Mouse (Mus musculus) midbrain, postnatal 0 days (tissue): Measurements from ENCODE around the gene Gm7534. TPM values are rescaled to one million over a fixed set of nuclear protein-coding genes. Genes with fewer than 3 reads are reported as not detected.

Source experiments
- ATAC-seq: fragments of 200-750 bp; cut with Nextera tagmentation; 2 replicates; pipeline ENCODE4 v1.8.0; 2017; ENCODE audit warnings: moderate number of reproducible peaks, mild to moderate bottlenecking, moderate TSS enrichment, moderate library complexity; ENCODE audit not compliant: low FRiP score
- DNase-seq: peaks from one replicate; pipeline ENCODE4 v3.0.0-alpha.2; 2015; ENCODE audit warnings: low spot score
- H3K27ac ChIP-seq: fragments of 300-500 bp; sonication (generic); 2 replicates; pipeline ENCODE4 v1.5.1; 2014; ENCODE audit warnings: low read depth, mild to moderate bottlenecking, low read length, mixed read lengths
- H3K27me3 ChIP-seq: fragments of 300-500 bp; sonication (generic); 2 replicates; pipeline ENCODE4 v1.6.1; 2014; ENCODE audit warnings: low read length, control low read depth, mixed read lengths; ENCODE audit not compliant: insufficient read depth
- H3K36me3 ChIP-seq: fragments of 300-500 bp; sonication (generic); 2 replicates; pipeline ENCODE4 v1.6.1; 2014; ENCODE audit warnings: low read length, control low read depth, mixed read lengths; ENCODE audit not compliant: insufficient read depth
- H3K4me1 ChIP-seq: fragments of 300-500 bp; sonication (generic); 2 replicates; pipeline ENCODE4 v1.6.1; 2014; ENCODE audit warnings: mild to moderate bottlenecking, control low read depth, antibody characterized with exemption, low read length, mixed read lengths; ENCODE audit not compliant: insufficient read depth
- H3K4me2 ChIP-seq: fragments of 300-500 bp; sonication (generic); 2 replicates; pipeline ENCODE4 v1.6.1; 2014; ENCODE audit warnings: low read depth, mild to moderate bottlenecking, low read length, mixed read lengths; ENCODE audit not compliant: poor library complexity, severe bottlenecking
- H3K4me3 ChIP-seq: fragments of 300-500 bp; sonication (generic); 2 replicates; pipeline ENCODE4 v1.5.1; 2014; ENCODE audit warnings: low read depth, mild to moderate bottlenecking, low read length, moderate library complexity
- H3K9ac ChIP-seq: fragments of 300-500 bp; sonication (generic); replicated peaks from 2 replicates; pipeline ENCODE4 v1.6.1; 2014; ENCODE audit warnings: mild to moderate bottlenecking, low read length, moderate library complexity, mixed read lengths; ENCODE audit not compliant: poor library complexity, severe bottlenecking
- H3K9me3 ChIP-seq: fragments of 300-500 bp; sonication (generic); 2 replicates; pipeline ENCODE4 v1.6.1; 2016; ENCODE audit warnings: low read length, control low read depth
- CTCF ChIP-seq: IDR thresholded peaks from 2 replicates; pipeline ENCODE4 v1.5.1; 2016; ENCODE audit warnings: antibody characterized with exemption, mild to moderate bottlenecking
- WGBS: fragments of 180-500 bp; shearing (Covaris S2); extraction: QIAGEN DNeasy Blood & Tissue Kit; methylation state at CpG from one replicate; pipeline ENCODE4 v1.1.7; 2014; 5-methylcytosine and 5-hydroxymethylcytosine counted together
- polyA plus RNA-seq: library from polyadenylated mRNA; unstranded; fragments of >200 nt; fragmentation: Nextera tagmentation; extraction: Ambion mirVana; gene quantifications from 2 replicates; pipeline ENCODE4 v1.2.1, GENCODE M21; 2015
- total RNA-seq: library from RNA; depleted of rRNA; stranded (reverse); fragments of >200 nt; gene quantifications from 2 replicates; pipeline ENCODE4 v1.2.3, GENCODE M21; 2014; rRNA removed

The Gm7534 gene
- total RNA-seq (not detected in 2 replicates), polyA plus RNA-seq (not detected in 2 replicates)

- DNase-seq (no peak), ATAC-seq (no peak)
- no peaks in the 10 kb centered on the region for H3K4me1 ChIP-seq
- no peak within 1 kb of the TSS for H3K9ac ChIP-seq
- no peaks in the 10 kb centered on the region for H3K27me3 ChIP-seq
- no peak within 1 kb of the TSS for H3K4me2 ChIP-seq
- no peaks in the 10 kb centered on the region for H3K9me3 ChIP-seq
- 91% methylated on average over 4 of the region's 4 CpGs for WGBS
- H3K27ac ChIP-seq: no peak within 1 kb of the TSS
- no peaks in the 10 kb centered on the region for H3K36me3 ChIP-seq
- no peak for TF ChIP-seq CTCF
- no peak within 1 kb of the TSS for H3K4me3 ChIP-seq
Observed at GRCm38 (mm10) chr4:134202904-134203303, at the start of gene Gm7534. Gene Gm7534, minus strand, starts transcription at chr4:134203004.

GRCm38 (mm10) chr4:134252131-134252910, 49.5 kb upstream of the Gm7534 start:
- DNase-seq (no peak), ATAC-seq (0 out of 2 replicates have a peak, but pooled peaks have one; percentile 1)
- 8% methylated on average over 22 of the region's 22 CpGs for WGBS
- Histone ChIP-seq H3K4me3 (peak overlapping the region; percentile 55), H3K4me1 (0 out of 2 replicates have a peak, but pooled peaks cover 7% of the 10 kb centered on the region), H3K4me2 (peak overlapping the region; percentile 77), H3K27ac (peak overlapping the region; percentile 78), H3K36me3 (no peaks in the 10 kb centered on the region), H3K9ac (peak overlapping the region; percentile 66), H3K9me3 (no peaks in the 10 kb centered on the region), H3K27me3 (peaks cover 41% of the 10 kb centered on the region)
- TF ChIP-seq CTCF: no peak

GRCm38 (mm10) chr4:134251241-134252130, 48.7 kb upstream of the Gm7534 start:
- H3K9me3 ChIP-seq: no peaks in the 10 kb centered on the region
- H3K4me1 ChIP-seq: 0 out of 2 replicates have a peak, but pooled peaks cover 7% of the 10 kb centered on the region
- TF ChIP-seq CTCF: no peak
- peak overlapping the region; percentile 77 for H3K4me2 ChIP-seq
- peak; percentile 79 for DNase-seq
- H3K27ac ChIP-seq: peak overlapping the region; percentile 78
- WGBS: under 1% methylated on average over 86 of the region's 91 CpGs
- peak overlapping the region; percentile 55 for H3K4me3 ChIP-seq
- H3K9ac ChIP-seq: peak overlapping the region; percentile 66
- peaks cover 41% of the 10 kb centered on the region for H3K27me3 ChIP-seq
- no peaks in the 10 kb centered on the region for H3K36me3 ChIP-seq
- ATAC-seq: peak; percentile 63

GRCm38 (mm10) chr4:134250930-134251240, 48.1 kb upstream of the Gm7534 start:
- Histone ChIP-seq H3K27ac (peak overlapping the region; percentile 78), H3K4me1 (0 out of 2 replicates have a peak, but pooled peaks cover 7% of the 10 kb centered on the region), H3K9me3 (no peaks in the 10 kb centered on the region), H3K4me2 (peak overlapping the region; percentile 77), H3K36me3 (no peaks in the 10 kb centered on the region), H3K9ac (peak overlapping the region; percentile 66; the same call in 1 of the 2 replicates), H3K27me3 (peaks cover 41% of the 10 kb centered on the region), H3K4me3 (peak overlapping the region; percentile 55)
- ATAC-seq: no peak
- 5% methylated on average over 10 of the region's 10 CpGs for WGBS
- no peak for TF ChIP-seq CTCF
- DNase-seq: no peak

- H3K36me3 ChIP-seq: no peaks in the 10 kb centered on the region
- no peak for TF ChIP-seq CTCF
- H3K27ac ChIP-seq: no peak overlapping the region
- ATAC-seq: no peak
- H3K9ac ChIP-seq: peak overlapping the region; percentile 66; the same call in 1 of the 2 replicates
- 6% methylated on average over 27 of the region's 27 CpGs for WGBS
- H3K27me3 ChIP-seq: peaks cover 38% of the 10 kb centered on the region
- H3K4me1 ChIP-seq: 0 out of 2 replicates have a peak, but pooled peaks cover 7% of the 10 kb centered on the region
- H3K4me2 ChIP-seq: peak overlapping the region; percentile 77
- H3K9me3 ChIP-seq: no peaks in the 10 kb centered on the region
- no peak for DNase-seq
- peak overlapping the region; percentile 55 for H3K4me3 ChIP-seq
Observed at GRCm38 (mm10) chr4:134250116-134250929, 47.5 kb upstream of the Gm7534 start.
